Mouse (Mus musculus): ENCODE data around the gene Hkdc1.

Hkdc1 gene

GRCm38 (mm10) chr10:62379808-62380207 lies 42.5 kb downstream of the Hkdc1 start, which contains the start of gene Hk1:
TSS of gene Hk1 (minus strand) at chr10:62379908.
- no peak for DNase-seq

GRCm38 (mm10) chr10:62358827-62359226 lies 63.5 kb downstream of the Hkdc1 start:
- no peak for DNase-seq

GRCm38 (mm10) chr10:62356105-62356730 lies 66.1 kb downstream of the Hkdc1 start:
- peak; percentile 31 for DNase-seq

GRCm38 (mm10) chr10:62345147-62345546 lies 77.1 kb downstream of the Hkdc1 start:
- no peak for DNase-seq

GRCm38 (mm10) chr10:62344004-62344752 lies 78.1 kb downstream of the Hkdc1 start:
- DNase-seq = no peak

- DNase-seq = peak; percentile 16
Measured at GRCm38 (mm10) chr10:62342512-62342911, 79.8 kb downstream of the Hkdc1 start.

GRCm38 (mm10) chr10:62341956-62342355 lies 80.3 kb downstream of the Hkdc1 start:
- peak; percentile 32 for DNase-seq

GRCm38 (mm10) chr10:62340991-62341390 lies 81.3 kb downstream of the Hkdc1 start:
- no peak for DNase-seq

GRCm38 (mm10) chr10:62340095-62340731 lies 82.1 kb downstream of the Hkdc1 start:
- peak; percentile 96 for DNase-seq

GRCm38 (mm10) chr10:62339211-62340094 lies 82.8 kb downstream of the Hkdc1 start:
- peak; percentile 79 for DNase-seq

- DNase-seq = peak; percentile 58
Measured at GRCm38 (mm10) chr10:62338626-62339025, 83.7 kb downstream of the Hkdc1 start.

- peak; percentile 41 for DNase-seq
Measured at GRCm38 (mm10) chr10:62338176-62338575, 84.1 kb downstream of the Hkdc1 start.

GRCm38 (mm10) chr10:62336601-62337578 lies 85.4 kb downstream of the Hkdc1 start:
- peak; percentile 60 for DNase-seq

- DNase-seq = peak; percentile 13
Measured at GRCm38 (mm10) chr10:62335423-62335776, 86.9 kb downstream of the Hkdc1 start.

- peak; percentile 29 for DNase-seq
Measured at GRCm38 (mm10) chr10:62334686-62335422, 87.4 kb downstream of the Hkdc1 start.

- DNase-seq = peak; percentile 51
Measured at GRCm38 (mm10) chr10:62333269-62333668, 89.0 kb downstream of the Hkdc1 start.
